Mouse (Mus musculus): Measurements from ENCODE around the gene Trmt6. TPM values are rescaled to one million over a fixed set of nuclear protein-coding genes. Genes with fewer than 3 reads are reported as not detected.

The Trmt6 gene
- total RNA-seq, 2 experiments from 2014 or later = 5.5 to 6.4 TPM

Other genes starting within 250 kb of the Trmt6 start
- gene Gpcpd1, start 228.3 kb downstream of the Trmt6 start, total RNA-seq (2021) = 100 to 1,000 TPM; 183 to 239 TPM
- gene Shld1, start 129.1 kb downstream of the Trmt6 start, total RNA-seq (2021) = 10 to 100 TPM; 41.5 to 55.2 TPM
- under 1 TPM; 0.22 to 0.39 TPM for gene Chgb, start 34.8 kb downstream of the Trmt6 start, total RNA-seq (2021)
- 1 to 10 TPM; 1.9 TPM for gene Mcm8, start 86 bp upstream of the Trmt6 start, total RNA-seq (2021)
- 10 to 100 TPM; 18.7 to 19.5 TPM for gene Crls1, start 30.6 kb upstream of the Trmt6 start, total RNA-seq (2021)
- gene Lrrn4, start 64.8 kb upstream of the Trmt6 start, total RNA-seq (2021) = 1 to 10 TPM; 5.5 to 8.2 TPM
- gene Fermt1, start 129.9 kb upstream of the Trmt6 start, total RNA-seq (2021) = not detected